Mouse (Mus musculus): ENCODE measurements around the gene Btbd17. TPM values are rescaled to one million over a fixed set of nuclear protein-coding genes. Genes with fewer than 3 reads are reported as not detected.

Btbd17 gene
- total RNA-seq, 2 experiments from 2014 or later = 29.5 to 29.8 TPM

DNA sequence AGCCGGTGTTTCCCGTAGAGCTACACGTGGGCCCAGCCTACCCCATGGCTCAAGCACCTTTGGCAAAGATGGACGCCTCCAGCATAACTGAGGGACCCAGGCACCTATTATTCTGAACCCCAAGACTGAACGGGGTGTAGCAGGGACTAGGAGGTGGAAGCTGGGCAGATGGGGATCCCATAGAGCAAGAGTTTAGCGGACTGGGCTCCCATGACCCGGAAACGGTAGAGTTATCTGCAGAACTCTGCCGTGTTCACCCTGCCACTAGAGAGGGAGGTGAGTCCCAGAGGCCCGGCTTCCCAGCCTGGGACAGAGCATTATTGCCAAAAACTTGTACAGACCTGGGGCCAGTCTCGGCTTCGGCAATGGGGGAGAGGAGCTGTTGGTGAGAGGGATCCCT, 5.6 kb downstream of the Btbd17 start:
- no peak for TF ChIP-seq CTCF (IDR thresholded peaks at IDR 0.05)
- H3K4me3 ChIP-seq = no peak overlapping the region
- DNase-seq (ENCODE audit: extremely low spot score in 1 of 2, low spot score in 2 of 2) = no peak
- intact Hi-C loops (cut with DNase I) = no loop called here
- no peak overlapping the region for H3K27ac ChIP-seq

- TF ChIP-seq CTCF (IDR thresholded peaks at IDR 0.05) = no peak
- no peak overlapping the region for H3K4me3 ChIP-seq
- DNase-seq (ENCODE audit: extremely low spot score in 1 of 2, low spot score in 2 of 2) = no peak
- intact Hi-C loops (cut with DNase I) = loop anchor here (1.0 kb wide), 1 partner anchor 44 kb away; no protein-coding TSS in a partner anchor
- no peak overlapping the region for H3K27ac ChIP-seq
These were observed 6.0 kb downstream of the Btbd17 start for GRCm38 (mm10) chr11:114789716-114790115.

DNA sequence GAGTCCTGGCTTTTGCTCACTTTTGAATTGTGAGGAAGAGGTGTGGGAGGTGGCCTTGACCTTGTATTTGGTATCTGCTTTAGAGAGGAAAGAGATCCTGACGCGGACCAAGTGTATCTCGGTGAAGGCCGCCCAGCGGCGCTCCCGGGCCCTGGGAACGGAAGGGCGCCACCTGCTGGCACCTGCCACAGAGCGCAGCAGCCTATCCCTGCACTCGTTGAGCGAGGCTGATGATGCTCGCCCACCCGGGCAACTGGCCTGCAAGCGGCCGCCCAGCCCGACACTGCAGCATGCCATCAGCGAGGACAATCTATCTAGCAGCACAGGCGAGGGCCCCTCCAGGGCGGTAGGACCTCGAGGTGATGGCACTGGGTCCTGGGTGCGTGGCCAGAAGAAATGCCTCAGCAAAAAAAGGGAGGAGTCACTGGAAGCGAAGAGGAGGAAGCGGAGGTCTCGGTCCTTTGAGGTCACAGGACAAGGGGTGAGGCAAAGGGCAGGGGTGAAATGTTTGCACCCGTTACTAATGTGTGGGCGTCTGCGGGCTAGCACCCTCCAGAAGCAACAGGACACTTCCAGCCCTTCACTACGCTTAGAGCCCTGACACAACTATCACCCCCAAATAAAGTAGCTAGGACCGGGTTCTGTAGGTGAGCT, 6.6 kb downstream of the Btbd17 start:
- no peak; the same call in none of the 2 replicates for TF ChIP-seq CTCF (IDR thresholded peaks at IDR 0.05)
- H3K4me3 ChIP-seq = no peak overlapping the region

GRCm38 (mm10) chr11:114787611-114788010, 8.1 kb downstream of the Btbd17 start:
- no peak for DNase-seq (ENCODE audit: extremely low spot score in 1 of 2, low spot score in 2 of 2)
- intact Hi-C loops (cut with DNase I) = no loop called here
- no peak for TF ChIP-seq CTCF (IDR thresholded peaks at IDR 0.05)
- Histone ChIP-seq H3K4me3 (no peak overlapping the region), H3K27ac (no peak overlapping the region)

More for the DNA sequence above, 6.6 kb downstream of the Btbd17 start:
- DNase-seq (ENCODE audit: extremely low spot score in 1 of 2, low spot score in 2 of 2) = peak; percentile 79 to 87
- no peak overlapping the region for H3K27ac ChIP-seq
- intact Hi-C loops (cut with DNase I) = loop anchor here (1.0 kb wide), 1 partner anchor 44 kb away; no protein-coding TSS in a partner anchor

DNA sequence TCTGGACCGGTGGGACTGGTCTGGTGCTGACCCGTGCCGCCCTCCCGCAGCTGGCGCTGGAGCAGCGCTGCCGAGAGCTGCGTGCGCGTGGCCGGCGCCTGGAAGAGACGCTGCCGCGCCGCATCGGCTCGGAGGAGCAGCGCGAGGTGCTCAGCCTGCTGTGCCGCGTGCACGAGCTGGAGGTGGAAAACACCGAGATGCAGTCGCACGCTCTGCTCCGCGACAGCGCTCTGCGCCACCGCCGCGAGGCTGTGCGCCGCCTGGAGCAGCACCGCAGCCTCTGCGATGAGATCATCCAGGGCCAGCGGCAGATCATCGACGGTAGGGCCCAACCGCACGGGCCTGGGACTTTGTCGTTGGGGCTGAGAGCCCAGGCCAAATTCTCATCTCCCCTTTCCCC, 9.4 kb downstream of the Btbd17 start:
- H3K27ac ChIP-seq = no peak overlapping the region
- peak; percentile 69 to 70 for DNase-seq (ENCODE audit: extremely low spot score in 1 of 2, low spot score in 2 of 2)
- intact Hi-C loops (cut with DNase I) = no loop called here
- H3K4me3 ChIP-seq = peak overlapping the region; percentile 21
- no peak for TF ChIP-seq CTCF (IDR thresholded peaks at IDR 0.05)

DNA sequence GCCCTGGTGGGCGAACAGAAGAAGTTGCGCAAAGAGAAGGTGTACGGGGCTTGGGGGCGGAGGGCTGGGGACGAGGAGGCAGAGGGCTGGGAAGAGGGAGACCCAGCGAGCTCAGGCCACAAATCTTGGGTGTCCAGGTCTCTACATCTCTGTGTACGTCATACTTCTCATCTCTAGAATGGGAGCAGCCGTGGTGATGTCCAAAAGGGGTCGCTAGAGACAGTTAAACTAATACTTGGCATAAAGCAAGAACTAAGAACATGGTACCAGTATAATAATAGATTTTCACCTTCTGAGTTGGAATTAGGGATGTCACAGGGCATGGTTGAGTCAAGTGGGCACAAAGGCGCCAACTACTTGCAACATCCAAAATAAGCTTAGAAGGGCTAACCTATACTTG, 9.9 kb downstream of the Btbd17 start:
- no peak overlapping the region for H3K27ac ChIP-seq
- TF ChIP-seq CTCF (IDR thresholded peaks at IDR 0.05) = peak; percentile 5; the same call in 1 of the 2 replicates
- intact Hi-C loops (cut with DNase I) = no loop called here
- peak overlapping the region; percentile 21 for H3K4me3 ChIP-seq
- DNase-seq (ENCODE audit: extremely low spot score in 1 of 2, low spot score in 2 of 2) = no peak

DNA sequence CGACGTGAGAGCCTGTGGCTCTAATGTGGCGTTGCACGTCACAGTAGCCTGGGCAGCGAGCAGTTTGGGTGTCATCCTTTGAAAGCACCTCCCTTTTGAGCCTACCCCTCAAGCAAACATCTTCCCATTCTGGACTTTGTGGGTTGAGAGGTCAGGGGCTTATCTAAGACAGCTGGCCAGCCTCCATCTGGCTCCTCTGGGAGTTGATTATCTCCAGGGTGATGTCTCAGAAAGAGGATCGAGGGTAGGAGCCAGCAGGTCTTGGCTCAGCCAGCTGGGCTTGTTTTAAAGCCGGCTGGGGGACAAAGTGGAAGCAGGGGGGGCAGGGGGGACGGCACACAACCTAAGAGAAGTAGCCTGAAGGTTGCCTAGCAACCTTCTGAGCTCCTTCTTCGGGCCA, 15.7 kb downstream of the Btbd17 start:
- intact Hi-C loops (cut with DNase I) = no loop called here
- no peak overlapping the region for H3K4me3 ChIP-seq
- DNase-seq (ENCODE audit: extremely low spot score in 1 of 2, low spot score in 2 of 2) = no peak
- no peak for TF ChIP-seq CTCF (IDR thresholded peaks at IDR 0.05)
- no peak overlapping the region for H3K27ac ChIP-seq

- Histone ChIP-seq H3K27ac (no peak overlapping the region), H3K4me3 (no peak overlapping the region)
- intact Hi-C loops (cut with DNase I) = no loop called here
- DNase-seq (ENCODE audit: extremely low spot score in 1 of 2, low spot score in 2 of 2) = no peak
- TF ChIP-seq CTCF (IDR thresholded peaks at IDR 0.05) = no peak
These were observed 23.8 kb downstream of the Btbd17 start for GRCm38 (mm10) chr11:114771896-114772295.

DNA sequence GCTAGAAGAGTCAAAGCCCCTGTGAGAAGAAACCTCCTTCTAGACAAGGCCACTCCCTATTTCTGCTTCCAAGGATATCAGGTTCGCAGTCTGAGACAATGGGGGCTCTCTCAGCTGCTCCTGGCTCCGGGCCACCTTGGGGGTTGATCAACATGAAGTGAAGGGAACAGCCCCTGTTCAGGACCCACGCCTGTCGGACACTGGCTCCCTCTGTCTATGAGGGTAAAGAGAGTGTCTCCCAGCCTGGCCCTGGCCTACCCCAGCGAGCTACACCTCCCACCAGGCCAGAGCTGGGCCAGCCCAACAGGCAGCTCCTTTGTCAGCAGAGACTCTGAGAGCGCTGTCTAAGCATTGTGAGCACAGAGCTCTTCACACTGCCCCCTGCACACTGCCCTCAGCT, 25.8 kb downstream of the Btbd17 start:
- TF ChIP-seq CTCF (IDR thresholded peaks at IDR 0.05) = no peak
- intact Hi-C loops (cut with DNase I) = no loop called here
- Histone ChIP-seq H3K4me3 (no peak overlapping the region), H3K27ac (no peak overlapping the region)
- DNase-seq (ENCODE audit: extremely low spot score in 1 of 2, low spot score in 2 of 2) = no peak

DNA sequence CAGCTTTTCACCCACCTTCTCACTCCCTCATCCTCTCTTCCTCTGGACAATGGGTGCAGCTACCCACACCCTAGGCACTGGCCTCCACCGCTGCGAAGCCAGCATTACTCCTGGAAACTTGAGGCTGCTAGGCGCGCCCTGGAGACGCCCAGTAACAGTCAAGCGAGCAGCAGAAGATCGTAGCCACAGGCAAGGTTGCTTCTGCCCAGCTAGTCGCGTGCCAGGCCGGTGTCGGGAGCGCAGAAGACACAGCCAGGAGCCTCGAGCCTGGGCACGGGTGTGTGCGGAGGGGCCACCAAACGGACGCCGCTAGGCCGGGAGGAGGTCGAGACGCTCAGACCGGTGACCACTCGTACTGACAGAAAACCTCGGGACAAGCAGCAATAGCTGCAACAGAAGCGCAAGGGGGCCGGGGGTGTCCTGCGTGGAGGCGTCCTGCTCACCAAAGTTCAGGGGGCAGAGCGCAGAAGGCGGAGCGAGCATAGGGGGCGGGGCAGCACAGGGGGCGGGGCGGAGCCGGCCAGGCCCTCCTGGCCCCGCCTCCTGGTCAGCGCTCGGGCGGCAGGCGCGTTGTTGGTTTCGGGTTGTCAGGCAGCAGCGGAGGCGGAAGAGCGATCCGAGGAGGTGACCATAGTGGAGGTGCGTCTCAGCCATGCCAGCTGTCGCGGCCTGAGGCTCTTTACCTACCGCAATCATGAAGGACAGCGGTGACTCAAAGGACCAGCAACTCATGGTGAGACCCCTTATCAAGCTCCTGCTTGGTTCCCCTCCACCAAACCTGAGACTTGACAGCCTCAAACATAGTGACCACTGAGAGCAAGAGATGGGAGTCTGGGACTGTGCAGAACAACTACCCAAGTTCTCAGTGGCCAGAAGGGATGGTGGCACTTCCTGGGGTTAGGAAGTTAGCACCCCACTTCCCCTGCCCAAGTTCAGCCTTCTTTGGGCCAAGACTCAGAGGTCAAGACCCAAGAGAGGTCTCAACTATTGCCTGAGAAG, 30.6 kb downstream of the Btbd17 start, which contains the start of gene Kif19a:
TSS of gene Kif19a (plus strand) at position 569 of the 999 bp plus-strand sequence.
- H3K27ac ChIP-seq = no peak within 1 kb of the TSS
- peak in 1 of 2 experiments; percentile 22 for DNase-seq (ENCODE audit: extremely low spot score in 1 of 2, low spot score in 2 of 2)
- intact Hi-C loops (cut with DNase I) = no loop called here
- H3K4me3 ChIP-seq = peak within 1 kb of the TSS; percentile 43
- no peak for TF ChIP-seq CTCF (IDR thresholded peaks at IDR 0.05)

GRCm38 (mm10) chr11:114747564-114748138, 48.1 kb downstream of the Btbd17 start:
- no peak for DNase-seq (ENCODE audit: extremely low spot score in 1 of 2, low spot score in 2 of 2)
- intact Hi-C loops (cut with DNase I) = loop anchor here (10.0 kb wide), 1 partner anchor 307 kb away; no protein-coding TSS in a partner anchor
- H3K27ac ChIP-seq = no peak overlapping the region
- TF ChIP-seq CTCF (IDR thresholded peaks at IDR 0.05) = no peak
- no peak overlapping the region for H3K4me3 ChIP-seq
